Mouse (Mus musculus): Measurements from ENCODE around the gene Tnpo2. TPM values are rescaled to one million over a fixed set of nuclear protein-coding genes. Genes with fewer than 3 reads are reported as not detected.
A peak's percentile ranks its signal among the peaks of the same experiment; 100 is the strongest.

The Tnpo2 gene
- polyA plus RNA-seq, 1 experiment from 2014 or later, result 15.4 TPM

DNA sequence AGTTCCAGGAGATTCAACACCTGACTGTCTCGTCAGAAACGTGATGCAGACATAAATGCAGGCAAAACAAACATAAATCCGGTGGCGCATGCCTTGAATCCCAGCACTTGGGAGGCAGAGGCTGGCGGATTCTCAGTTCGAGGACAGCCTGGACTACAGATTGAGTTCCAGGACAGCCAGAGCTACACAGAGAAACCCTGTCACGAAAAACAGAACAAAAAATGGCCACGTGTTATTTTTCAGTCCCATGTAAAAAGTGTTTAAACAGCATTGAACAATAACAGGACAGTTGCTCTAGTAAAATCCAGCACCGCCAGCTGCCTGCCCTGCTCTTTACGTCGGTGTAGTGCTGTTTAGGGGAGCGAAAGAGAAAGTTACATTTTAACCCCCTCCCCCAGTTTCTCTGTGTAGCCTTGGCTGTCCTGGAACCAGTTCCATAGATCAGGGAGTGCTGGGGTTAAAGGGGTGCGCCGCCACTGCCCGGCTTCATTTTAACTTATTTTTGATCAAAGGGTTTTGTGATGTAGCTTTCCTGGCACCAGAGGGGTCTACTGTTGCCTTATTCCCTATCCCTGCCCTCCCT lies 896 bp upstream of the Tnpo2 start:
- peak overlapping the region; percentile 79 for H3K4me2 ChIP-seq (replicated peaks; ENCODE audit: low read depth)
- no peaks in the 10 kb centered on the region for H3K9me3 ChIP-seq (ENCODE audit: control insufficient read depth, low read length)
- peak; percentile 61 for DNase-seq (ENCODE audit: low spot score)
- no peak for TF ChIP-seq EP300 (optimal IDR thresholded peaks at IDR 0.05)
- TF ChIP-seq CTCF (IDR thresholded peaks at IDR 0.05; ENCODE audit: low read depth), result no peak
- peak overlapping the region; percentile 90 for H3K27ac ChIP-seq (replicated peaks)
- 0% methylated on average over 15 of the region's 15 CpGs for WGBS
- peaks cover 23% of the 10 kb centered on the region for H3K36me3 ChIP-seq (ENCODE audit: control insufficient read depth, insufficient read depth, low read length)
- peak overlapping the region; percentile 61 for H3K9ac ChIP-seq (ENCODE audit: low read length)
- H3K4me1 ChIP-seq (replicated peaks; ENCODE audit: control insufficient read depth, insufficient read depth), result no peaks in the 10 kb centered on the region
- H3K27me3 ChIP-seq (ENCODE audit: control insufficient read depth, insufficient read depth, low read length), result no peaks in the 10 kb centered on the region
- peak; percentile 18; the same call in 1 of the 2 replicates for ATAC-seq (ENCODE audit: low FRiP score, low TSS enrichment)
- H3K4me3 ChIP-seq (ENCODE audit: low read depth, low read length), result peak overlapping the region; percentile 79

DNA sequence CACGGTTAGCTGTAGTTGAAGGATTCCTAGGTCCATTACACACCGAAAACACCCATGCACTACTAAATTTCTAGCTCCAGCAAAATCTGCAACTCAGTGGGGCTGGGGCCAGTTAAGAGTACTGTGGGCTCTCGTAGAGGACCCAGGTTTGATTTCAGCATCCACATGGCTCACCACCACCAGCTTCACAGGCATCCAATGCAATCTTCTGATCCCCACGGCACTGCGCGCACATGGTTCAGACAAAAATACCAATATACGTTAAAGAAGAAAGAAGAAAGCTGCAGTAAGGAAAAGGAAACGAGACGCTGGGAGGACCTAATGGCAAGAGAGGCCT lies 366 bp upstream of the Tnpo2 start:
- Histone ChIP-seq H3K9me3 (ENCODE audit: control insufficient read depth, low read length) (no peaks in the 10 kb centered on the region), H3K4me3 (ENCODE audit: low read depth, low read length) (peak overlapping the region; percentile 79), H3K4me1 (replicated peaks; ENCODE audit: control insufficient read depth, insufficient read depth) (no peaks in the 10 kb centered on the region), H3K4me2 (replicated peaks; ENCODE audit: low read depth) (peak overlapping the region; percentile 79), H3K9ac (ENCODE audit: low read length) (peak overlapping the region; percentile 61), H3K27ac (replicated peaks) (peak overlapping the region; percentile 90), H3K27me3 (ENCODE audit: control insufficient read depth, insufficient read depth, low read length) (no peaks in the 10 kb centered on the region), H3K36me3 (ENCODE audit: control insufficient read depth, insufficient read depth, low read length) (peaks cover 19% of the 10 kb centered on the region)
- under 1% methylated on average over 9 of the region's 9 CpGs for WGBS
- no peak for DNase-seq (ENCODE audit: low spot score)
- TF ChIP-seq EP300 (optimal IDR thresholded peaks at IDR 0.05), result no peak
- TF ChIP-seq CTCF (IDR thresholded peaks at IDR 0.05; ENCODE audit: low read depth), result no peak
- ATAC-seq (ENCODE audit: low FRiP score, low TSS enrichment), result peak; percentile 19; the same call in 1 of the 2 replicates

DNA sequence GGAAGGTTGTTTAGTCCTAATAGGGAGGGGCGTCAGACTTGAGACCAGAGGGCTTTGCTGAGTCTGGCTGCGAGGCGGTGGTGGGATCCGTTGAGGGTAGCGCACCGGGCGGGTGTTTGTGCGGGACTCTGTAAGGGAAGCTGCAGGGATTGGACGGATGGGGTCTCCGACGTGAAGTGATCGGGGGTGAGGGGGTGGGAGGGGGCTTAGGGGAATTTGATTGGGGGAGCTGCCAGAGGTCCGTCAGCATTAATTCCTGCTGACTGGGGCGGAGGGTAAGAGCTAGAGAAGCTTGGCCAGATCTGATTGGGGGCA lies 608 bp downstream of the Tnpo2 start:
- Histone ChIP-seq H3K36me3 (ENCODE audit: control insufficient read depth, insufficient read depth, low read length) (peaks cover 14% of the 10 kb centered on the region), H3K4me3 (ENCODE audit: low read depth, low read length) (peak overlapping the region; percentile 79), H3K9ac (ENCODE audit: low read length) (peak overlapping the region; percentile 86), H3K4me2 (replicated peaks; ENCODE audit: low read depth) (peak overlapping the region; percentile 95), H3K27me3 (ENCODE audit: control insufficient read depth, insufficient read depth, low read length) (no peaks in the 10 kb centered on the region), H3K4me1 (replicated peaks; ENCODE audit: control insufficient read depth, insufficient read depth) (no peaks in the 10 kb centered on the region), H3K27ac (replicated peaks) (peak overlapping the region; percentile 99), H3K9me3 (ENCODE audit: control insufficient read depth, low read length) (no peaks in the 10 kb centered on the region)
- WGBS, result 2% methylated on average over 14 of the region's 14 CpGs
- TF ChIP-seq CTCF (IDR thresholded peaks at IDR 0.05; ENCODE audit: low read depth) (no peak), EP300 (optimal IDR thresholded peaks at IDR 0.05) (no peak)
- no peak for DNase-seq (ENCODE audit: low spot score)
- ATAC-seq (ENCODE audit: low FRiP score, low TSS enrichment), result peak; percentile 35

DNA sequence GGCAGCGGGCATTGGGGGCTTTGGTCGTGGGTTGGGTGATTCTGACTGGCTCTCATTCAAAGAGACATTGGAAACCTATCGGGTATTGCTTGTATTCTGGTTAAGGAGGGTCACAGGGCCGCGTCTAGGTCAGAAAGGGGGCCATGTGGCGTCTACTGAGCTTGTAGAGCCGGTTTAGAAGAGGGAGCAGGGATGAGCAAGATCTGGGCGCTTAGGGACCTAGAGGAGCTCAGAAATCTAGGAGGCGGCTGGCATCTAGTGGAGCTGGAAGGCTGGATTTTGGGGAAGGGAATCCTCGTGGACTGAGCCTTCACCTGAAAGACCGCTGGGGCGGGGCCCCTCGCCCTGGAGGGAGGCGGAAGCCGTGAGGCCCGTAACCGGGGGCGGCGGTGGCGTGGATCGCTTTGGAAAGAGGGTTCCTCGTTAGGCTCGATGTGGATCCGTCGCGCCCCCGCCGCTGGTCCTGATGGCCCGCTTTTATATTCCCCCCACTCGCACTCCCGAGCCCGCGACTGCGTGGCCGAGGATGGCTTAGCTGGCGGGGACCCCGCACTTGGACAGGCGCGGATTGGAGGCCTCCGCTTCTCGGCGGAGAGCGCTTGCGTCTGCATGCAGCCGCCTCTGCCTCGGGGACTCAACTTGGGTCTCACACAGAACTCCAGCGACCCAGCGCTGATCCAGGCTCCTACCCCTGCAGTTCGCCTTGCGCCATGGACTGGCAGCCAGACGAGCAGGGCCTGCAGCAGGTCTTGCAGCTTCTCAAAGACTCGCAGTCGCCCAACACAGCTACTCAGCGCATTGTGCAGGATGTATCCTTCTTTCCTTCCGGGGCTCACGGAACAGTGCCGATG lies 1.2 kb downstream of the Tnpo2 start:
- DNase-seq (ENCODE audit: low spot score) (peak; percentile 79), ATAC-seq (ENCODE audit: low FRiP score, low TSS enrichment) (peak; percentile 18; the same call in 1 of the 2 replicates)
- WGBS, result 2% methylated on average over 50 of the region's 57 CpGs
- Histone ChIP-seq H3K9ac (ENCODE audit: low read length) (peak overlapping the region; percentile 86), H3K36me3 (ENCODE audit: control insufficient read depth, insufficient read depth, low read length) (peaks cover 10% of the 10 kb centered on the region), H3K9me3 (ENCODE audit: control insufficient read depth, low read length) (no peaks in the 10 kb centered on the region), H3K27ac (replicated peaks) (peak overlapping the region; percentile 99), H3K4me3 (ENCODE audit: low read depth, low read length) (peak overlapping the region; percentile 79), H3K27me3 (ENCODE audit: control insufficient read depth, insufficient read depth, low read length) (no peaks in the 10 kb centered on the region), H3K4me1 (replicated peaks; ENCODE audit: control insufficient read depth, insufficient read depth) (no peaks in the 10 kb centered on the region), H3K4me2 (replicated peaks; ENCODE audit: low read depth) (peak overlapping the region; percentile 95)
- TF ChIP-seq CTCF (IDR thresholded peaks at IDR 0.05; ENCODE audit: low read depth) (peak; percentile 19; the same call in 1 of the 2 replicates), EP300 (optimal IDR thresholded peaks at IDR 0.05) (no peak)

DNA sequence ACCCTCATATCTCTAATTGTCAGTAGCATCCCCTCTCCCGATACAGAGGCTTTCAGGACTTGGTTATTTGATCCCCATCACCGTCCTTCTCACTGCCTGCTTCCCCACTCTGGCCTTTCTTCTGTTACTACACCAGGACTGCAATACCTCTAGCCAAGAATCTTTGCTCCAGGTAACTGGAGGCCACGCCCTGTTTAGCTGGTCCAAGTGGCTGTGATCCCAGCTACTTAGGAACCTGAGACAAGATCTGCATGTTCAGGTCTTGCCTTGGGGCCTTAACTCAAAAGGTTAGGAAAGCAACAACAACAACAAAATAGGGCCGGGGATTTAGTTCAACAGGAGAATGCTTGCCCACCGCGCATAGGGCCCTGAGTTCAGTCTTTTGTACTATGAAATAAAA lies 6.9 kb downstream of the Tnpo2 start:
- TF ChIP-seq CTCF (IDR thresholded peaks at IDR 0.05; ENCODE audit: low read depth) (no peak), EP300 (optimal IDR thresholded peaks at IDR 0.05) (no peak)
- H3K4me3 ChIP-seq (ENCODE audit: low read depth, low read length), result no peak overlapping the region
- H3K27me3 ChIP-seq (ENCODE audit: control insufficient read depth, insufficient read depth, low read length), result no peaks in the 10 kb centered on the region
- no peak overlapping the region for H3K4me2 ChIP-seq (replicated peaks; ENCODE audit: low read depth)
- H3K9ac ChIP-seq (ENCODE audit: low read length), result no peak overlapping the region
- WGBS, result 88% methylated on average over 6 of the region's 6 CpGs
- no peaks in the 10 kb centered on the region for H3K9me3 ChIP-seq (ENCODE audit: control insufficient read depth, low read length)
- DNase-seq (ENCODE audit: low spot score) (no peak), ATAC-seq (ENCODE audit: low FRiP score, low TSS enrichment) (no peak)
- H3K36me3 ChIP-seq (ENCODE audit: control insufficient read depth, insufficient read depth, low read length), result peaks cover 36% of the 10 kb centered on the region
- H3K27ac ChIP-seq (replicated peaks), result no peak overlapping the region
- no peaks in the 10 kb centered on the region for H3K4me1 ChIP-seq (replicated peaks; ENCODE audit: control insufficient read depth, insufficient read depth)

DNA sequence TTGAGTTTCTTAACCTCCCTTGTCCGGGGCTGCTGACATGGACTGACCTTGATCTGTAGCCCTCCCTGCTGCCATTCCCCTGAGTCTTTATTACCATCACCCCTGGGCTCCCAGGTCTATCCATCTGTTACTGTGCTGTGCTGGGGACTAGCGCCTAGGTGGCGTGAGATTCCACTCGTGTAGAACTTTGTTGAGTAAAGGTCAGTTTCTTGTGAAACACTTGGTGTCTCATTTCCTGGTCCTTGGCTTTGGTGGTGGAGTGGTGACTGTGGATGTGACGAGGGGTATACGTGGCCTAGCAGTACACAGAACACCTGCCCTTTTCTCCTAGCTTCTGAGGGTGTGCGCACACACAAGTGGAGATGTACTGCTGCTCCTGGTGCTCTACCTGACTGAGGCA lies 20.7 kb downstream of the Tnpo2 start:
- no peak for ATAC-seq (ENCODE audit: low FRiP score, low TSS enrichment)
- no peaks in the 10 kb centered on the region for H3K27me3 ChIP-seq (ENCODE audit: control insufficient read depth, insufficient read depth, low read length)
- no peak overlapping the region for H3K4me3 ChIP-seq (ENCODE audit: low read depth, low read length)
- TF ChIP-seq EP300 (optimal IDR thresholded peaks at IDR 0.05), result no peak
- 0 out of 2 replicates have a peak, but pooled peaks have one; percentile 3 for TF ChIP-seq CTCF (IDR thresholded peaks at IDR 0.05; ENCODE audit: low read depth)
- no peaks in the 10 kb centered on the region for H3K9me3 ChIP-seq (ENCODE audit: control insufficient read depth, low read length)
- peaks cover 23% of the 10 kb centered on the region for H3K36me3 ChIP-seq (ENCODE audit: control insufficient read depth, insufficient read depth, low read length)
- H3K4me1 ChIP-seq (replicated peaks; ENCODE audit: control insufficient read depth, insufficient read depth), result peaks cover 4% of the 10 kb centered on the region; the same call in 1 of the 2 replicates
- no peak overlapping the region for H3K27ac ChIP-seq (replicated peaks)
- no peak overlapping the region for H3K4me2 ChIP-seq (replicated peaks; ENCODE audit: low read depth)
- H3K9ac ChIP-seq (ENCODE audit: low read length), result no peak overlapping the region
- DNase-seq (ENCODE audit: low spot score), result no peak
- WGBS, result 77% methylated on average over 7 of the region's 7 CpGs

Measured in stomach, postnatal 0 days (tissue).